Mouse (Mus musculus): ENCODE data around the gene Morn5.

Morn5 gene

GRCm38 (mm10) chr2:36071660-36072305 lies 22.5 kb downstream of the Morn5 start:
- DNase-seq = no peak

GRCm38 (mm10) chr2:36073781-36074180 lies 24.5 kb downstream of the Morn5 start:
- DNase-seq = no peak

GRCm38 (mm10) chr2:36075210-36075609 lies 26.0 kb downstream of the Morn5 start:
- no peak for DNase-seq

GRCm38 (mm10) chr2:36077160-36077761 lies 28.0 kb downstream of the Morn5 start:
- no peak for DNase-seq

GRCm38 (mm10) chr2:36081446-36081845 lies 32.2 kb downstream of the Morn5 start:
- no peak for DNase-seq

- DNase-seq = no peak
These were observed 33.7 kb downstream of the Morn5 start for GRCm38 (mm10) chr2:36082802-36083580.

- no peak for DNase-seq
These were observed 35.8 kb downstream of the Morn5 start for GRCm38 (mm10) chr2:36085041-36085440.

GRCm38 (mm10) chr2:36089190-36089589 lies 39.9 kb downstream of the Morn5 start:
- no peak for DNase-seq

- DNase-seq = peak; percentile 38 to 57
These were observed 41.8 kb downstream of the Morn5 start for GRCm38 (mm10) chr2:36090853-36091741.

- no peak for DNase-seq
These were observed 43.5 kb downstream of the Morn5 start for GRCm38 (mm10) chr2:36092748-36093147.

GRCm38 (mm10) chr2:36093301-36093700 lies 44.0 kb downstream of the Morn5 start:
- no peak for DNase-seq

GRCm38 (mm10) chr2:36093914-36094475 lies 44.7 kb downstream of the Morn5 start:
- DNase-seq = no peak

- no peak for DNase-seq
These were observed 48.0 kb downstream of the Morn5 start for GRCm38 (mm10) chr2:36097129-36097815.

- DNase-seq = no peak
These were observed 48.8 kb downstream of the Morn5 start for GRCm38 (mm10) chr2:36098021-36098420.

- no peak for DNase-seq
These were observed 50.5 kb downstream of the Morn5 start for GRCm38 (mm10) chr2:36099739-36100138.

GRCm38 (mm10) chr2:36101866-36102558 lies 52.8 kb downstream of the Morn5 start:
- DNase-seq = no peak

GRCm38 (mm10) chr2:36102559-36102946 lies 53.3 kb downstream of the Morn5 start:
- no peak for DNase-seq

- DNase-seq = no peak
These were observed 53.9 kb downstream of the Morn5 start for GRCm38 (mm10) chr2:36103069-36103554.

GRCm38 (mm10) chr2:36103555-36104367 lies 54.5 kb downstream of the Morn5 start:
- no peak for DNase-seq

- no peak for DNase-seq
These were observed 55.2 kb downstream of the Morn5 start for GRCm38 (mm10) chr2:36104436-36104955.

Measured in lung, adult 18-20 months (tissue).